Mouse (Mus musculus) 416B (cell line): ENCODE results near the gene Gm28374.

Source experiments
- DNase-seq: peaks from one replicate; pipeline ENCODE4 v3.0.0; 2011; ENCODE audit warnings: low read depth

Gm28374 gene

GRCm38 (mm10) chr19:6056696-6057095 is 25.4 kb downstream of the Gm28374 start:
- DNase-seq = no peak

GRCm38 (mm10) chr19:6054296-6054695 is 27.8 kb downstream of the Gm28374 start:
- DNase-seq = peak; percentile 44

- DNase-seq = no peak
These were observed 29.5 kb downstream of the Gm28374 start for GRCm38 (mm10) chr19:6052516-6052915.

GRCm38 (mm10) chr19:6048681-6049410 is 33.2 kb downstream of the Gm28374 start:
- DNase-seq = no peak

- no peak for DNase-seq
These were observed 34.2 kb downstream of the Gm28374 start for GRCm38 (mm10) chr19:6047899-6048166.

GRCm38 (mm10) chr19:6047154-6047898 is 34.7 kb downstream of the Gm28374 start:
- DNase-seq = no peak

- peak; percentile 98 for DNase-seq
These were observed 35.5 kb downstream of the Gm28374 start, which contains the start of gene Syvn1 for GRCm38 (mm10) chr19:6046294-6047153. Gene Syvn1 (plus strand): TSS chr19:6046576.

- peak; percentile 85 for DNase-seq
These were observed 36.4 kb downstream of the Gm28374 start for GRCm38 (mm10) chr19:6045366-6046293.

GRCm38 (mm10) chr19:6044102-6044501 is 38.0 kb downstream of the Gm28374 start:
- peak; percentile 86 for DNase-seq

GRCm38 (mm10) chr19:6042293-6042692 is 39.8 kb downstream of the Gm28374 start:
- DNase-seq = no peak

- peak; percentile 44 for DNase-seq
These were observed 42.1 kb downstream of the Gm28374 start for GRCm38 (mm10) chr19:6040002-6040401.

- no peak for DNase-seq
These were observed 43.7 kb downstream of the Gm28374 start for GRCm38 (mm10) chr19:6038326-6038725.

GRCm38 (mm10) chr19:6037695-6038094 is 44.4 kb downstream of the Gm28374 start:
- DNase-seq = no peak

GRCm38 (mm10) chr19:6035966-6036585 is 46.0 kb downstream of the Gm28374 start:
- DNase-seq = no peak

GRCm38 (mm10) chr19:6030520-6031280 is 51.4 kb downstream of the Gm28374 start:
- DNase-seq = no peak

- DNase-seq = no peak
These were observed 52.6 kb downstream of the Gm28374 start for GRCm38 (mm10) chr19:6029426-6029825.

GRCm38 (mm10) chr19:6028991-6029390 is 53.1 kb downstream of the Gm28374 start:
- DNase-seq = no peak
